Mouse (Mus musculus) cerebellum, adult 8-10 months (tissue): Measurements from ENCODE around the gene Supt5.
A peak's percentile ranks its signal among the peaks of the same experiment; 100 is the strongest.

Experiments used
- DNase-seq: peaks from one replicate; pipeline ENCODE4 v3.0.0; 2022

The Supt5 gene

DNA sequence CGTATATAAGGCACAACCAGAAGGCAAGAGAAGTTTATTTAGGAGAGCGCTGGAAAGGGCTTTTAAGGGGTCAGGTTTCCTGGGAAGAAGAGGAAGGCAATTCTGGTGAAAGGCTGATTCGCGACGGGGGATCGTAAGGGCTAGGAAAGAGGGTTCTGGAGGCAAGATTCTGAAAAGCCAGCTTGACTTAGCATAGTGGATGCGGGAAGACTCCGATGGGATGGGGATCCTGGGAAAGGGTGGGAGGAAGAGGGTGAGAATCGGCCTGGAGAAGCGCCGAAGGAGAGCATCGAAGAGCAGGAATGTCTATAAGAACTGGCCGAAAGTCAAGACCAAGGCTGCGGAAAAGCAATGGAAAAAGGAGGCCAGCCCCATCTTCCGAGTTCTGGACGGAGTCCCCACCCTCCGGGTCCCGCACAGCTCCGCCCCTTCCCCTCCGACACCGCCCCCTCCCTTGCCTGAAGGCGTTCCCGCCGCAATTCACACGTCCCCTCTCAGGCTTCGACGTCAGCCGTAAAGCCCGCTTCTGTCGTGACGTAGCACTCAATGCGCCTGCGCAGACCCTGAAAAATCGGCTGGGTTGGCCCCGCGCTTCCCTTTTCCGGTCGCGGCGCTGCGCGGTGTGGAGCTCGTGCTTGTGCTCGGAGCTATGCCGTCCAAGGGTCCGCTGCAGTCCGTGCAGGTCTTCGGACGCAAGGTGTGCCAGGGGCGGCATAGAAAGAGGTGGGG, 11.8 kb upstream of the Supt5 start, which contains the start of gene Rps16:
Rps16 (plus strand) TSS at position 498 of the 729 bp plus-strand sequence.
- peak; percentile 97 for DNase-seq

- no peak for DNase-seq
Measured at GRCm38 (mm10) chr7:28348601-28349000, 10.1 kb upstream of the Supt5 start.

DNA sequence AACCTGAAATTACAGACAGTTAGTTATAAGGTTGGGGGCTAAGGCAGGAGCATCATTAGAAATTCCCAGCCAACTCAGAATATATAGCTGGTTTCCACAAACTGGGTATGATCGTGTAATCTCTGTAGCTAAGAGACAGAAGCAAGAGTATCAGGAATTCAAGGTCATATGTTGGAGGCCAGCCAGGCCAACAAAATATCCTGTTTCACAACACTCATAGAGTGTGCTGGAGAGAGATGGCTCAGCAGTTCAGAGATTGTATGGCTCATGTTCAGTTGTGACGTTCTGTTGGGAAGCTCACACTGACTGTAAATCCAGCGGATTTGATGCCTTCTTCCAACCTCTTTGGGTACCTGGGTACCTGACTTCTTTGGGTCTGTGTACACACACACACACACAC, 9.2 kb upstream of the Supt5 start:
- DNase-seq, result no peak

DNA sequence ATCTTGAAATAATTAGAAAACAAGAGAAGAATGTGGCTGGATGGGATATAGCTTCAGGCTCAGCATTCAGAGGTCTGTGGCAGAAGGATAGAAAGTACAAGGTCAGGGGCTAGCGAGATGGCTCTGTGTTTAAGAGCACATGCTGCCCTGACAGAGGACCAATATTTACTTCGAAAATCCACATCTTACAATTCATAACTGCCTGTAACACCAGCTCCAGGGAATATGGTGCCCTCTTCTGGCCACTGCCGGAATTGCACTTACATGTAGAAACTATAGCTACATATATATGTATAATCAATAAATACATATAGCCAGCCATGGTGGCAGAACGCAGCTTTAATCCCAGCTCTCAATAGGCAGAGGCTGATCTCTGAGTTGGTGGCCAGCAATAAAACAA, 6.1 kb upstream of the Supt5 start:
- DNase-seq, result peak; percentile 69

- no peak for DNase-seq
Measured at GRCm38 (mm10) chr7:28341381-28341780, 2.8 kb upstream of the Supt5 start.

- peak; percentile 39 for DNase-seq
Measured at GRCm38 (mm10) chr7:28339213-28339917, 819 bp upstream of the Supt5 start.

- DNase-seq, result no peak
Measured at GRCm38 (mm10) chr7:28335471-28335870, 3.1 kb downstream of the Supt5 start.

DNA sequence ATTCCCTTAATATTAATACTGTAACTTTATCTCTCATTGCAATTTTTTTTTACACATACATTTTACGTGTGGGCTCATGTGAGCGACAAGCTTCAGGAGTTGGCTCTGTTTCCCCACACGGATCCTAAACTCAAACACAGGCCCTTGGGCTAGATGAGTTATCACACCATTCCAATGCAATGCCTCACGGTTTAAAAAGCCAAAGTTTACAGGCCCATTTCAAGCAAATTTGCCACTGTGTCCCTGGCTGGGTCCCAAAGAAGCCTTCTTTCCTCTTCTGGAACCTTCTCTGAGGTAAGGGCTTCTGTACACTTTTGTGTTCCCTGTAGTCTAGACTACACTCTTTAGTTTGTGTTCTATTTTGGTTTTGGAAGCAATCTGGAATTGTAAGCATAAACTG, 4.0 kb downstream of the Supt5 start:
- no peak for DNase-seq

GRCm38 (mm10) chr7:28328260-28328659, 10.3 kb downstream of the Supt5 start:
- no peak for DNase-seq

- no peak for DNase-seq
Measured at GRCm38 (mm10) chr7:28326457-28326856, 12.1 kb downstream of the Supt5 start.

DNA sequence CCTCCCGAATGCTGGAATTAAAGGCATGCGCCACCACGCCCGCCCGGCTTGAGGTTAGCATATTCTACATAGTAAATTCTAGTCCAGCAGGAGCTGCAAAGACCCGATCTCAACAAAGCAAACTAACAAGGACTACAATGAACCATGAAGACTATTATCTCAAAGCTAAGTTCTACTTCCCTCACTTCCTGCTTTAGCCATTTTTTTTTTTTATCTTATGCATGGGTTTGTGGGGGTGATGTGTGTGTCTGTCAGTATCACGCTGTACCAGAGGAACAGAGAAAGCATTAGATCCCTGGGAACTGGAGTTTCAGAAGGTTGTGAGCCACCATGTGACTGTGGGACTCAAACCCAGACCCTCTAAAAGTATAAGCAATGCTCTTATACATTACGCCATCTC, 13.3 kb downstream of the Supt5 start:
- no peak for DNase-seq

- DNase-seq, result no peak
Measured at GRCm38 (mm10) chr7:28321974-28322720, 16.4 kb downstream of the Supt5 start.

GRCm38 (mm10) chr7:28318714-28319113, 19.8 kb downstream of the Supt5 start:
- no peak for DNase-seq

DNA sequence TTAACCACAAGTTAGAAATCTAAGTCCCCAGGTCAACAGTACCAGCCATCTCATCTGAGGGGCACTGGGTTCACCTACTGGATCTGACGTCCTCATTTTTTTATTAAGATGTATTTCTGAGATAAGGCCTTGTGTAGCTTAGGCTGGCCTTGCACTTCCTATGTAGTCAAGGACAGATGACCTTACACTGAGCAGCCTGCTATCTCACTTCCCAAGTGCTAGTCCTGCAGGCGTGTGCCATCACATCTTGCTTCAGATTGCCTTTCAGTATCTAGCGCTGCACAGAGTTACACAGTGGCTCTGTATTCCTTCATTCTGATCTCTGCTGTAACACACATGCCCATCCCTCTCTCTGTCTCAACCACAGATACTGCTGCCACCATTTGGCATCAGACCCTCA, 20.5 kb downstream of the Supt5 start:
- DNase-seq, result no peak

GRCm38 (mm10) chr7:28311926-28312543, 26.5 kb downstream of the Supt5 start, which contains the start of gene Timm50:
TSS of gene Timm50 (minus strand) at chr7:28312072.
- DNase-seq, result peak; percentile 97

GRCm38 (mm10) chr7:28311151-28311925, 27.2 kb downstream of the Supt5 start:
- no peak for DNase-seq

- no peak for DNase-seq
Measured at GRCm38 (mm10) chr7:28309737-28310136, 28.8 kb downstream of the Supt5 start.

DNA sequence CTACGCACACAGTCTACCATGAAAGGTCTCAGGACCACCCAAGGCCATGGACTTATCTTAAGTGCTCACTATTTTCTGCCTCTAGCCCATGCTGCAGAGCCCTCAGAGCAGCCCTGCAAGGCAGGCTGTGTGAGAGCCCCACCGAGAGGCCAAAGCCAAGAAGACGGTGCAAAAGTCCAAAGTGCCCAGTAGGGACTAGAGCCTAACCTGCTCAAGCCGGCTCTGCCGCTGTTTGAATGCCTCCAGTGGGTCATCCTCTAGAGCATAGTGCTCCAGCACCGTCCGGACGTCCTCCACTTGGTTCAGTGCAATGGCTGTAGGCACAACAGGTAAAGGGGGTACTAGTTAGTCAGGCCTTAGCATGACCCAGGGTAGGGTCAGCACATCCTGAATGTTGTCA, 32.3 kb downstream of the Supt5 start:
- no peak for DNase-seq

DNA sequence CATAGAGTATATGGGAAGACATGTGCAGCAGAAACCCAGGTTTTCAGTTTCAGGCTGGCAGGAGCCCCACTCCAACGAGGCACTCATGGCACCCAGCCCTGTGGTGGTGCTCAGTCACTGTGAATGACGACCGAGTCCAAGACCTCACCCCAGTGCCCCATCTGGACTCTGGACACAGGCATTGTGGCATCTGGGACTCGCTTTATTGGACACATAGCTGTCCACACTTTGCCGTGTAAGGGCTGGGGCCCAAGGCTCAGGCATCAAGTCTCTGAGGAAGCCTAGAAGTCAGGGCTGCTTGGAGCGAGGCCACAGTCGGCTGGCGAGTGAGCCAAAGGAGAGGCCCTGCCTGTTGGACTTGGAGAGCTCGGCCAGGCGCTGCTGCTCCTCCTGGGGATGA, 32.9 kb downstream of the Supt5 start:
- DNase-seq, result no peak

DNA sequence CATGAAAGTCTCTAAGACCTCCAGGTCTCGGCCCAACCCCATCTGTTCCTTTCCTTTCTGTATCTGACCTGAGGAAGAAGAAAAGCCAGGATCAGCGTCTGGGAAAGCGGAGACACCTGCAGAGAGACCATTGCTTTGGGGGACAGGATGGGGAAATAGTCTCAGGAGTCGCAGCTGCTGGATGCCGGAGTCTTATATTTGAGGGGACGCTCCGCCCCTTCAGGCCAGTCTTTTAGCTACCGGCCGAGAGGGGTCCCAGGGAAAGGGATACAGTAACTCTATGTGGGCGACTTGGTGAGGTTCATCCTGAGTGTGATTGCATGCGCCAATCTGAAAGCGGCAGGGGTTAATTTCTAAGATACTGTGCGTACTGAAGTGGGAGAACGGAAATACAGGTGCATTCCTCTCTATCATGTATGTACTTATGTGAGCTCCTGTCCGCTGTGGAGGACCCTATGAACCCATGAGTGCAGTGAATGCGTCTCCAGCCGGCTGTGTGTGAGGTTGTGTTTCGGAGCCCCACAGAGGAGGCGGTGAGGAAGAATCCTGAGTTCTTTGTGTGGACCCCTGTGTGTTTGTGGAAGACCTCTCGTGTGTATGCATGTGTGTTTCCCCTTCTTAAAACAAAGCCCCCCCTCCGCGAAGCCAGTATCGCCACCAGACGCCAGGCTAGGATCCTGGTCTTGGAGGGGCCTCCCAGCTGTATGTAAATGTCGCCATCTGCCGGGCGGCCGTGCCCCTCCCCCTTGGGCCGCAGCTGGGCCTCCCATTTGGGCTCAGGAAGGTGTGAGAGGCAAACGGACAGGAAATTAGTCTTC, 36.7 kb downstream of the Supt5 start, which contains the start of gene Dll3:
Dll3 (minus strand) TSS at position 623 of the 818 bp plus-strand sequence.
- no peak for DNase-seq
